Mouse (Mus musculus): Measurements from ENCODE around the gene Hist1h2ae. TPM values are rescaled to one million over a fixed set of nuclear protein-coding genes. Genes with fewer than 3 reads are reported as not detected.
"Not testable (repeated sequence)": the region's sequence is repeated elsewhere in the genome, so short reads cannot be mapped to it uniquely, and the experiment has no call there.

The Hist1h2ae gene
- polyA plus RNA-seq, 1 experiment = 5.0 TPM

DNA sequence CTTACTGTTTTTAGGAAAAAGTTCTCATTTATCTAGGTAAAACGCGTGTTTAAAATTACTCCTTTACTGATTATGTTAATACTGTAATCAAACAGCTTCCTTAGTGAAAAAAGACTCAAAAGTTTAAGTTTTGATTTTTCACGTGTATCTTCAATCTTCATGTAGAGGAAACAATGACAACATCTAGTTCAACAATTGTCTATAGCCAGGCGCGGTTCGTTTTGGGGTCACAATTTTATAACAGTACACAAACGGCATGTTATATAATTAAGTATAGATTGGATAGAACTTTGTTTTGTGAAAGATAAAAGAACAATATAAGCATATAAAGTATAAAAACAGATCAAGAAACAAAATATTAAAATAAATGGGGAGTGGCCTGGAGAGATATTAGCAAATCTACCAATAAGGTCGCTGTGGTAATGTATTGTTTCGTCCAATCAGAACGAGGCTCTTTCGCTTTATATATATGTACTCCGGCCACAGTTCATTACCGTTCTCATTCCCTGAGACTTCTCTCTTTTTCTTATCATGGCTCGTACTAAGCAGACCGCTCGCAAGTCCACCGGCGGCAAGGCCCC, 4.3 kb upstream of the Hist1h2ae start, which contains the start of gene Hist1h3d:
Gene Hist1h3d (plus strand): TSS at position 493 of the 581 bp plus-strand sequence.
- H3K9ac ChIP-seq (ENCODE audit: low read depth, poor library complexity, severe bottlenecking) = peak within 1 kb of the TSS; percentile 82
- no peaks in the 10 kb centered on the region for H3K4me1 ChIP-seq (ENCODE audit: control insufficient read depth, insufficient read depth, low read length)
- no peaks in the 10 kb centered on the region for H3K9me3 ChIP-seq (replicated peaks; ENCODE audit: control insufficient read depth, insufficient read depth, low read length, poor library complexity, severe bottlenecking)
- H3K4me3 ChIP-seq (ENCODE audit: low read depth, low read length) = peak within 1 kb of the TSS; percentile 85
- H3K27me3 ChIP-seq (ENCODE audit: control insufficient read depth, insufficient read depth, low read length, poor library complexity, severe bottlenecking) = no peaks in the 10 kb centered on the region
- peak within 1 kb of the TSS; percentile 96 for H3K27ac ChIP-seq (ENCODE audit: insufficient read depth, low read length)
- no peak for TF ChIP-seq EP300 (IDR thresholded peaks at IDR 0.05; ENCODE audit: insufficient read depth, low read depth, low read length)
- no peaks in the 10 kb centered on the region for H3K36me3 ChIP-seq (ENCODE audit: control insufficient read depth, insufficient read depth, low read length, poor library complexity, severe bottlenecking)

DNA sequence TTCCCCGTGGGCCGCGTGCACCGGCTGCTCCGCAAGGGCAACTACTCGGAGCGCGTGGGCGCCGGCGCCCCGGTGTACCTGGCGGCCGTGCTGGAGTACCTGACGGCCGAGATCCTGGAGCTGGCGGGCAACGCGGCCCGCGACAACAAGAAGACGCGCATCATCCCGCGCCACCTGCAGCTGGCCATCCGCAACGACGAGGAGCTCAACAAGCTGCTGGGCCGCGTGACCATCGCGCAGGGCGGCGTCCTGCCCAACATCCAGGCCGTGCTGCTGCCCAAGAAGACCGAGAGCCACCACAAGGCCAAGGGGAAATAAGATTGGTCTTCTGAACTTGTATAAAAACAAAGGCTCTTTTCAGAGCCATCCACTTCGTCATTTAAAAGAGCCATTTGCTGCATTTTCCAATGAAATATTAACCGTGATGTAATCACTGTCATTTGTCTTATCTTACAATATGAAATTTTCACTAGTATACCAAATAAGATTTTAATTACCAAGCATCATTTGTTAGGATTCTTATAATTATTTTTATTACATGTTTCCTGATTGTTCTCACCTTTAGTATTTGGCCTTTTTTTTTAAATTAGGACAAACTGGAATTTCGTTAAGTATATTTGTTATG, 3.6 kb upstream of the Hist1h2ae start:
- peak overlapping the region; percentile 96 for H3K27ac ChIP-seq (ENCODE audit: insufficient read depth, low read length)
- not testable (repeated sequence) for H3K27me3 ChIP-seq (ENCODE audit: control insufficient read depth, insufficient read depth, low read length, poor library complexity, severe bottlenecking); H3K4me1 ChIP-seq (ENCODE audit: control insufficient read depth, insufficient read depth, low read length); H3K9me3 ChIP-seq (replicated peaks; ENCODE audit: control insufficient read depth, insufficient read depth, low read length, poor library complexity, severe bottlenecking); H3K36me3 ChIP-seq (ENCODE audit: control insufficient read depth, insufficient read depth, low read length, poor library complexity, severe bottlenecking)
- TF ChIP-seq POLR2A (IDR thresholded peaks at IDR 0.05; ENCODE audit: insufficient read depth, low read length) = peak; percentile 91
- peak overlapping the region; percentile 82 for H3K9ac ChIP-seq (ENCODE audit: low read depth, poor library complexity, severe bottlenecking)
- peak overlapping the region; percentile 59 for H3K4me3 ChIP-seq (ENCODE audit: low read depth, low read length)

DNA sequence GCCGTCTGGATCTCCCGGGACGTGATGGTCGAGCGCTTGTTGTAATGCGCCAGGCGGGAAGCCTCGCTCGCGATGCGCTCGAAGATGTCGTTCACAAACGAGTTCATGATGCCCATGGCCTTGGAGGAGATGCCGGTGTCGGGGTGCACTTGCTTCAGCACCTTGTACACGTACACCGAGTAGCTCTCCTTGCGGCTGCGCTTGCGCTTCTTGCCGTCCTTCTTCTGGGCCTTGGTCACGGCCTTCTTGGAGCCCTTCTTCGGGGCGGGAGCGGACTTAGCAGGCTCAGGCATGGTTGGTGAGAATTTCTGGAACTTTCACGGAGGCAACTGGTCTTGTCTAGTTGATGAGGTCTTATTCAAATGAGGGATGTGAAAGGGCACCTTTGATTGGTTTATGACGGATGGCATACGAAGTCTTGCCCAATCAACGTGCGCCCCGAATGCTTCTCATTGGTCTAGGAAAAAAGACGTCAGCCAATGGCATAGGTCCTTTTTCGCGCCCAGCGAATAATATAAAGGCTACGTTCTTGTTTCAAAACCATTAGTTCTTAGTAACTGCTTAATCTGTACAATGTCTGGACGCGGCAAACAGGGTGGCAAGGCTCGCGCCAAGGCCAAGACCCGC, 3.0 kb upstream of the Hist1h2ae start, which contains the start of the genes Hist1h2bf and Hist1h2ad:
Gene Hist1h2bf (minus strand): TSS at position 299 of the 627 bp plus-strand sequence.
Gene Hist1h2ad (plus strand): TSS at position 484 of the 627 bp plus-strand sequence.
- H3K27me3 ChIP-seq (ENCODE audit: control insufficient read depth, insufficient read depth, low read length, poor library complexity, severe bottlenecking); H3K9me3 ChIP-seq (replicated peaks; ENCODE audit: control insufficient read depth, insufficient read depth, low read length, poor library complexity, severe bottlenecking); H3K36me3 ChIP-seq (ENCODE audit: control insufficient read depth, insufficient read depth, low read length, poor library complexity, severe bottlenecking); H3K4me1 ChIP-seq (ENCODE audit: control insufficient read depth, insufficient read depth, low read length): not testable (repeated sequence)
- peak within 1 kb of the TSS; percentile 96 for H3K9ac ChIP-seq (ENCODE audit: low read depth, poor library complexity, severe bottlenecking)
- peak within 1 kb of the TSS; percentile 72 for H3K4me3 ChIP-seq (ENCODE audit: low read depth, low read length)
- peak within 1 kb of the TSS; percentile 97 for H3K27ac ChIP-seq (ENCODE audit: insufficient read depth, low read length)

DNA sequence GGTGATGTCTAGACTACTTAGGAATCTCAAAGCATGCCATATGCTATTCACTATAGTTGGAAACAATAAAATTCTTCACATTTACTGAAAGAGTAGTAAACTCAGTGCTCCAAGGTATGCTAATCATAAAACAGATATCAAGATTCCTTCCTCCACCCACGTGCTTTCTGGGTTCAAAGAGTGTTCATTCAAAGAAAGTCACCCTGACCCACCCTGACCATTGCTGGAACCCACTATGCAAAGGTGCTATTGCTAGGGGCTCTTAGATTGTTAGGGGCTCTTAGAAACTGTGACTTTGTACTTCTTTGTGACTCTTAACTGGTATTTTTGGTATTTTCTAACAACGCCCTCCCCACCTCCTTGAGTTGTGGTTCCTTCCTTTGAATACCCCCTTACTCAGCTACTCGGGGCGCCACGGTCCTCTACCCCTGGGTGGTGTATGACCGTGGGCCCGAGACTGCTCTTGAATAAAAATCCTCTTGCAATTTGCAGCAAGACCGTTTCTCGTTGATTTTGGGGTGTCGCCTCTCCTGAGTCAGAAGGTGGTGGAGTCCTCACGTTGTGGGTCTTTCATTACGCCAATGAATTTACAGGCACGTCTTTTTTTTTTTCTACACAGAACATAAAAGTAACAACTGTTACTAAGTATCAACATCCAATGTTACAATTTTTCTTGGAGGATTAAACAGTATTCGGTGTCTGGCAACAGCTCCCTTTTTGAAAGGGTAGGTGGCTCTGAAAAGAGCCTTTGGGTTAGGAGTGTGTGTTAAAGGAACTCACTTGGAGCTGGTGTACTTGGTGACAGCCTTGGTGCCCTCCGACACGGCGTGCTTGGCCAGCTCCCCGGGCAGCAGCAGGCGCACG, 2.2 kb upstream of the Hist1h2ae start:
- peak overlapping the region; percentile 72 for H3K4me3 ChIP-seq (ENCODE audit: low read depth, low read length)
- H3K4me1 ChIP-seq (ENCODE audit: control insufficient read depth, insufficient read depth, low read length); H3K27me3 ChIP-seq (ENCODE audit: control insufficient read depth, insufficient read depth, low read length, poor library complexity, severe bottlenecking); H3K9me3 ChIP-seq (replicated peaks; ENCODE audit: control insufficient read depth, insufficient read depth, low read length, poor library complexity, severe bottlenecking); H3K36me3 ChIP-seq (ENCODE audit: control insufficient read depth, insufficient read depth, low read length, poor library complexity, severe bottlenecking): not testable (repeated sequence)
- H3K27ac ChIP-seq (ENCODE audit: insufficient read depth, low read length) = peak overlapping the region; percentile 97
- H3K9ac ChIP-seq (ENCODE audit: low read depth, poor library complexity, severe bottlenecking) = peak overlapping the region; percentile 96

- H3K27me3 ChIP-seq (ENCODE audit: control insufficient read depth, insufficient read depth, low read length, poor library complexity, severe bottlenecking) = no peaks in the 10 kb centered on the region
- no peaks in the 10 kb centered on the region for H3K4me1 ChIP-seq (ENCODE audit: control insufficient read depth, insufficient read depth, low read length)
- H3K4me3 ChIP-seq (ENCODE audit: low read depth, low read length) = no peak overlapping the region
- H3K9me3 ChIP-seq (replicated peaks; ENCODE audit: control insufficient read depth, insufficient read depth, low read length, poor library complexity, severe bottlenecking) = no peaks in the 10 kb centered on the region
- H3K9ac ChIP-seq (ENCODE audit: low read depth, poor library complexity, severe bottlenecking) = peak overlapping the region; percentile 96
- TF ChIP-seq CTCF (IDR thresholded peaks at IDR 0.05; ENCODE audit: low read depth, low read length) (no peak), POLR2A (IDR thresholded peaks at IDR 0.05; ENCODE audit: insufficient read depth, low read length) (no peak), EP300 (IDR thresholded peaks at IDR 0.05; ENCODE audit: insufficient read depth, low read depth, low read length) (no peak)
- H3K36me3 ChIP-seq (ENCODE audit: control insufficient read depth, insufficient read depth, low read length, poor library complexity, severe bottlenecking) = no peaks in the 10 kb centered on the region
- H3K27ac ChIP-seq (ENCODE audit: insufficient read depth, low read length) = peak overlapping the region; percentile 44
These were observed 1.4 kb upstream of the Hist1h2ae start for GRCm38 (mm10) chr13:23572218-23573033.

All from ES-Bruce4 (cell line).